Mouse (Mus musculus): ENCODE data around the gene Blm. TPM values are rescaled to one million over a fixed set of nuclear protein-coding genes. Genes with fewer than 3 reads are reported as not detected.

The Blm gene
- polyA plus RNA-seq, 1 experiment from 2014 or later, result 26.7 TPM

Other genes with a start within 250 kb of the Blm start
- 137 and 152 TPM in 2 replicates for gene Prc1, start 240.7 kb downstream of the Blm start, polyA plus RNA-seq (2016; fragmentation: Nextera tagmentation; extraction: Ambion mirVana)
- gene Rccd1, start 210.7 kb downstream of the Blm start, polyA plus RNA-seq (2016; fragmentation: Nextera tagmentation; extraction: Ambion mirVana), result 6.1 and 8.9 TPM in 2 replicates
- 20.5 and 21.0 TPM in 2 replicates for gene Unc45a, start 194.1 kb downstream of the Blm start, polyA plus RNA-seq (2016; fragmentation: Nextera tagmentation; extraction: Ambion mirVana)
- gene Hddc3, start 192.0 kb downstream of the Blm start, polyA plus RNA-seq (2016; fragmentation: Nextera tagmentation; extraction: Ambion mirVana), result 14.4 and 15.8 TPM in 2 replicates
- 25.0 and 31.0 TPM in 2 replicates for gene Man2a2, start 163.7 kb downstream of the Blm start, polyA plus RNA-seq (2016; fragmentation: Nextera tagmentation; extraction: Ambion mirVana)
- 10.2 and 11.4 TPM in 2 replicates for gene Fes, start 147.2 kb downstream of the Blm start, polyA plus RNA-seq (2016; fragmentation: Nextera tagmentation; extraction: Ambion mirVana)
- gene Furin, start 129.7 kb downstream of the Blm start, polyA plus RNA-seq (2016; fragmentation: Nextera tagmentation; extraction: Ambion mirVana), result 24.5 and 25.9 TPM in 2 replicates
- gene Crtc3, start 153.8 kb upstream of the Blm start, polyA plus RNA-seq (2016; fragmentation: Nextera tagmentation; extraction: Ambion mirVana), result 16.7 and 16.9 TPM in 2 replicates

Measured in heart, embryonic 12.5 days (tissue).